Mouse (Mus musculus): ENCODE results near the gene Ahr.

Gene Ahr

GRCm38 (mm10) chr12:35495195-35495594, 39.6 kb downstream of the Ahr start:
- DNase-seq = no peak

DNA sequence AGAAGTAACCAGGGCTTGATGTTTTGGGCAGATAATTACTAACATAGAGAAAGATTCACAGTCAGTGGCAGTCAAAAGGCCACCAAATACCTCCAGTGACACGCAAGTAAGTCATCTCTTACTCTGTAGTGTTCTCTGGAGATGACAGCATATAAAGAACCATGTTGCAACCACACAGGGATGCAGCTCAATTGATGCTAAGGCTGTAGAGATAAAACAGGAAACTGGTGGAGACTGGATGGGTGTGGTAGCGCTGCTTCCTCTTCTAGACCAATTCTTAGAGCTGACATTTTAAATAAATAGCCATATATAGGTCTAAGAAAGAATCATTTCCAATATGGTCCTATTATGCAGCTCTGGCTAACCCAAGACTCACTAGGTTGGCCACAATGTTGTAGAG, 54.1 kb downstream of the Ahr start:
- DNase-seq = no peak

- no peak for DNase-seq
Measured at GRCm38 (mm10) chr12:35478906-35479305, 55.9 kb downstream of the Ahr start.

DNA sequence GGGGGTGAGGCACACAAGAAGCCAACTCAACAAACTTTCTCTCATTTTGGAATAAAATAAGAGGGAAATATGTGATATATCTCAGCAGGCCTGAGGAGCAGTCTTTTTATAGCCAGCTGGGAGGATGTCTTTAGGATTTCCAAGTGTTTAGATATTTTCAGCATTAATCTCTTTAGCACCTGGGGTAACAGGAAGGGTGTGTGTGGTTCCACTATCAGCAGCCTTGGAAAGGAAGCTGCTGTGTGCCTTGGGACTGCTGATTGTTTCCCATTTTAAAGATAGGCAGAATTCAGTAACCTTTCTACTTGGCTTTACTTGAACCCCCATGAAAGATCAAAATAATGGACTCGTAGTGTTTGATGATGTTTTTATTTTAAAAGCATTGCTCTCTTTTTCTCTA, 71.4 kb downstream of the Ahr start:
- DNase-seq = no peak

- DNase-seq = no peak
Measured at GRCm38 (mm10) chr12:35462667-35463066, 72.2 kb downstream of the Ahr start.

GRCm38 (mm10) chr12:35459662-35460061, 75.2 kb downstream of the Ahr start:
- no peak for DNase-seq
